Mouse (Mus musculus): ENCODE data around the gene Cyb5d1.

The Cyb5d1 gene

GRCm38 (mm10) chr11:69379600-69379999, 15.8 kb downstream of the Cyb5d1 start:
- DNase-seq (ENCODE audit: low read depth, low spot score) = no peak

GRCm38 (mm10) chr11:69377766-69378165, 17.7 kb downstream of the Cyb5d1 start:
- DNase-seq (ENCODE audit: low read depth, low spot score) = no peak

DNA sequence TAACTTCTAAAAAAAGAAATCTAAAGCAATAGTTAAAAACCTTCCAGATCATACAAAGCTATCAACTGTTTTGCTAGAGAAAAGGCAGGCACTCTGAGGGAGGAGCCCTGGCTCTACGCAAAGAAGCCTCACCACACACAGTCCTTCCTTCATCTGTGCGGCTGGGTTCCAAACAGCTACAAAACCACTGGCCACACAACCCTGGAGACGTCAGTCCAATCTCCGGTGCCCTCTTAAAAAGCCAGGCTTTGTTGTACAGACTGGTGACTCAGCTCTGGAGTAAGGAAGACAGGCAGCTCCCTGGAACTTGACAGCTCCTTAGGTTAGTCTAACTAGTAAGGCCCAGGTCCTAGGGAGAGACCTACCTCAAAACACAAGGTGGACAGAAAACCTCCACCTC, 19.8 kb downstream of the Cyb5d1 start:
- DNase-seq (ENCODE audit: low read depth, low spot score) = no peak

- DNase-seq (ENCODE audit: low read depth, low spot score) = no peak
Observed at GRCm38 (mm10) chr11:69373223-69373965, 22.0 kb downstream of the Cyb5d1 start.

- DNase-seq (ENCODE audit: low read depth, low spot score) = no peak
Observed at GRCm38 (mm10) chr11:69372780-69373170, 22.7 kb downstream of the Cyb5d1 start.

GRCm38 (mm10) chr11:69372056-69372779, 23.2 kb downstream of the Cyb5d1 start:
- DNase-seq (ENCODE audit: low read depth, low spot score) = no peak

DNA sequence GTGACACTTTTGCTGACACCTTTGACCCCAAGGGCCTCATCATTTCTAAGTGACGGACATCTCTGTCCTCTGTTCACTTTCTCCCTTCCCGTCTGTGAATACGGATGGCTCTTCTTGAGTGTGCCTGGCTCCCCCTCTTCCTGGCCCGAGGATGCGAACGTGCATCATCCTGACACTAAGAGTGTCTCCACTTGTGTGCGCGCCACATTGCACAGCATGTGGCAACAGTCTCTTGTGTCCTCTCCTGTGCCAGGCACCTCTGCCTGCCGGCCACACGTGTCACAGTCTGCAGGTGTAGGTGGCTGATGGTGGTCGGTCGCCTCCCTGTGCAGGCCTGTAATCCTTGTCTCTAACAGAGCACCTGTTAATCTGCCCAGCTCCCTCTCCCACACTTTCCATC, 23.8 kb downstream of the Cyb5d1 start:
- no peak for DNase-seq (ENCODE audit: low read depth, low spot score)

DNA sequence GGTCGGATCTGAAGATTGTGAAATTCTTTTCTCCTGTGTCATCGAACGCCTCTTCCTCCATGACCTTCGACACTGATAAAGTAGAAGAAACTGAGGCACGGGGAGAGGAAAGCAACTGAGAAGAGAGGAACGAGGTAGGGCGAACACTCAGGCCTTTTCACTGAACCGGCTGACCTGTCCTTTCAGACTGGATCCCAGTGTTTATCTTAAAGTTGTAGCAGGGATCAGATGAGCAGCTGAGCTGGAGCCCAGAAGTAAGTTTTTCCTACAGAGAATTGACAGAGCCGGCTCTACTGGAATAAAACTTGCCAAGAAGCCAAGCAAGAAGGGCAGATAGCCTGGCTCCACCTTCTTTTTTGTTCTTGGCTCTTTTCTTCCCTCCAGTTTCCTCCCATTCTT, 24.6 kb downstream of the Cyb5d1 start:
- no peak for DNase-seq (ENCODE audit: low read depth, low spot score)

GRCm38 (mm10) chr11:69369990-69370816, 25.2 kb downstream of the Cyb5d1 start:
- no peak for DNase-seq (ENCODE audit: low read depth, low spot score)

GRCm38 (mm10) chr11:69369215-69369989, 26.0 kb downstream of the Cyb5d1 start, which contains the start of gene Chd3:
Gene Chd3 (minus strand): TSS chr11:69369406.
- DNase-seq (ENCODE audit: low read depth, low spot score) = no peak

GRCm38 (mm10) chr11:69368356-69369214, 26.8 kb downstream of the Cyb5d1 start:
- no peak for DNase-seq (ENCODE audit: low read depth, low spot score)

GRCm38 (mm10) chr11:69367616-69368355, 27.6 kb downstream of the Cyb5d1 start:
- no peak for DNase-seq (ENCODE audit: low read depth, low spot score)

DNA sequence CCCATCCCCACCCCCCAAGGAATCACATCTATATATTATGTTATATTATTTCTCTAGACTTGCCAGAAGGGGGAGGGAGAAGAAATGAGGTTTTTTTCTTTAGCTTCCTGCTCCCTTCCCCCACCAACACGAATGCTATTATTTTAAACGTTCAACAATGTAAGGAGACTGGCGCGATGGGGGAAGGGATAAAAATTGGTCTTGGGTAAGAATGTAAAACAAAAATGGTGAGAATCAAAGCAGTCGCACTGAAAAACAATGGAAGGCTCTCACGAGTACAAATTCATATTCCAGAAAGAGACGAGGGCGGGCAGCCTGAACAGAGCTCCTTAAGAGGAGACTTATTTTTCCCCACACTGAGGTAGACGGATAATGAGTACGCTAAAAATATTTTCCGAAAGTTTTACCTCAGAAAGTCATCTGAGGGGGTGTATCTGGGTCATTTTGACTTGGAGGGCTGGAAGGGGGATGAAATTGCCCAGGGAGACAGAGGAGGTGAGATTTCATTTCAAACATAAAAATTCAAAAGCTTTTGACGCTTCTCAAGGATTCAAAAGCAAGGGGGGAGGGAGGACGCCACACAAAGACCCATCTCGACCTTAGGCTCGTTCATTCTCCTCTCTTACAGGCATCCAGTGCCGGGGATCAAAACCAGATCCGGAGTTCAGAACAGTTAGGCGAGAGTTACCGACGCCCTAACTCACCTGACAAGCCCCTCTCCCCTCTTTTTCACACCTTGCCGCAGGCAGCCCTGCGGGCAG, 28.4 kb downstream of the Cyb5d1 start:
- no peak for DNase-seq (ENCODE audit: low read depth, low spot score)

GRCm38 (mm10) chr11:69366157-69366854, 29.1 kb downstream of the Cyb5d1 start:
- DNase-seq (ENCODE audit: low read depth, low spot score) = peak; percentile 90

DNA sequence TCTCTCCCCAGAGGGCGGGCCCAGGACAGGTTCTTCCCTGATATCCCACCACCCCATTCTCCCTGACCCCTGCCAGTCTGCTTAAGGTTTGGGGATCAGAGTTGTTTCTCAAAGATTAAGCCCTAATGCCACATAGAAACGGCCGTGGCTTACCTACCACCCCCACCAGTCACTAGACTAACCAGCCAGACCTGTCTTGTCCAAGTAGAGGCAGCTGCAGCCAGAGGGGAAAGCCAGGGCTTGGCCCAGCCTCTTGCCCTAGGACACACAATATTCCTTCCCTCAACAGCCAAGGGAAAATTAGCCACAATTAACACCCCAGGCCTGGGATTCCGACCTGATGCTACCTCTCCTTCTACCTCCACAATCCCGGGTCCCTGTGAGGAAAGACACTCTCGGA, 29.7 kb downstream of the Cyb5d1 start:
- DNase-seq (ENCODE audit: low read depth, low spot score) = peak; percentile 40

DNA sequence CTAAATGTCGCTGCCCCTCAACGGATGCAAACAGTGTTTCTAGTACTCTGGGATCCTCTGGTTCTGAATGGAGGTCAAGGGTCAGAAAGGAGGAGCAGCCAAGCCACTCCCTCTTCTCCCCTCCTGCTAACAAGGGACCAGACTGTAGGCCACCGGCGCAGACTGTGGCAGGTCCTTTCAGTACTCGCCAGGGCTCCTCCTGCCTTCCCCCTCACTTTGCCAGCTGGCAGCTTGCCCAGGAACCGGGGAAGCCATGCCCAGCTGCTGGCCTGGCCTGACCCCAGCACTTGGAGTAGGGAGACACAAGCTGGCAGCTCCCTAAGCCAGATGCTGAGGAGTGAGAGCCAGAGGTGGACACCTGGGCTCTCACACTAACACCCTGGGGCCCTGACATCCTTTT, 30.5 kb downstream of the Cyb5d1 start:
- peak; percentile 98 for DNase-seq (ENCODE audit: low read depth, low spot score)

DNA sequence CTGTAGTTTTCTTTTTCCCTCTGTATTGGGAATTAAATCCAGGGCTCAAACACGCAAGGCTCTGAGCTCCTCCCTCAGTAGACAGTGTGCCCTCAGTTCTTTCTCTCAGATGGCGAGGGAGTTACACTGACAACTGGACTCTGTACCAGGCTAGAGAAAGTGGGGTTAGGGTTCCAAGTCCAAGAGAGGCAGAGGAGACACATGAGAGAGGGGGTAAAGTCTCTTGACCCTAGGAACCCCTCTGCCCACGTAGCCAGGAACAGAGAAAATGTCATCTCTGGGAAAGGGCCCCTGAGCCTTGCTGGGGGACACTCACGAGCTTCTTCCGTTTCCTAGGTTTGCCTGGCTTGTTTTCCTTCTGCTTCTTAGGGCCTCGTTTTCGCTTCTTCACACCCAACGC, 31.1 kb downstream of the Cyb5d1 start:
- DNase-seq (ENCODE audit: low read depth, low spot score) = no peak

DNA sequence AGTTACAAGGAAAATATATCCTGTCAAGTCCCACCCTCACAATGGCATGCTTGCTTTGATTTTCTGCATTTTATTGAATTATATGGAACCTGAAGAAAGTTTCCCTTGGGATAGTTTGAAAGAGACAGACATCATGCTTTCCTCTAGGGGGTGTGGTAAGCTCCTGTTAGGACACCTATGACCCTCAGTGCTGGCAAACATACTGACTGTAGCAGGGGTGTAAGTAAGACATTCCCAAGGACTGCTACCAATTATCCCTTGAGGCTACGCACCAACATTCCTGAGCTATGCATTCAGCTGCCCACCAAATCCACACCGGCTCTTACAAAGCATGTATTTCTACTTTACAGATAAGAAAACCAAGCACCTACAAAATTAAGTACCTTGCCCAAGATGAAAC, 33.0 kb downstream of the Cyb5d1 start:
- no peak for DNase-seq (ENCODE audit: low read depth, low spot score)

All from skeletal muscle tissue, adult 2 months (tissue).